Mouse (Mus musculus): ENCODE data around the gene Plekhs1. TPM values are rescaled to one million over a fixed set of nuclear protein-coding genes. Genes with fewer than 3 reads are reported as not detected.

Gene Plekhs1
- total RNA-seq (2017) = not detected in 3 replicates

DNA sequence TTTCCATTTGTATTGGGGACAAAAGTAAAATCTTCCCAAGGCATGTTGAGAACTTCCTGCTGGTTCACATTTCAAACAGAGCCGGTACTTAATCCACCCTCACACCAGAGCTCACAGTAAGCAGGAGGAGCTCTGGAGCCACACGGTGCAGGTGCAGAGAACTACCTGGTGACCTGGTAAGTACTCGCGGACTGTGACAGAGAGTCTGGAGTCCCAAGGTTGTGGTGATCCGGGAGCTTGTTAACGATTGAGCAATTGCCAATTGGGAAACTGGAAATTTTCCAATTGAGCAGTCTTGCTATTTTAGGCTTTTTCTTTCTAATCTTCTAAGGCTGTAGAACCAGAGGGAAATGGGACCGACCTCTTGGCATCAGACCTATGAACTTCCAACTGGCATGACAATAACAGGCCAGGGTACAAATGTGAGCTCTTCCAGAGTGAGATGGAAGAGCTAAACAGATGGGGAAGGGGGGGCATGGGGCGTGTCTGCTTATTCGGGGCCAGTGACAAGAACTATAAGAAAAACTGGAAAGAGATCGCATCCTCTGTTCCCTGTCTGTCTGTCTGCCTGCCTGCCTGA, at the start of gene Plekhs1:
TSS of gene Plekhs1 (plus strand) at position 119 of the 580 bp plus-strand sequence.
- no peak for ATAC-seq (replicated peaks; ENCODE audit: insufficient number of reproducible peaks, low FRiP score, low TSS enrichment, poor library complexity, severe bottlenecking)

DNA sequence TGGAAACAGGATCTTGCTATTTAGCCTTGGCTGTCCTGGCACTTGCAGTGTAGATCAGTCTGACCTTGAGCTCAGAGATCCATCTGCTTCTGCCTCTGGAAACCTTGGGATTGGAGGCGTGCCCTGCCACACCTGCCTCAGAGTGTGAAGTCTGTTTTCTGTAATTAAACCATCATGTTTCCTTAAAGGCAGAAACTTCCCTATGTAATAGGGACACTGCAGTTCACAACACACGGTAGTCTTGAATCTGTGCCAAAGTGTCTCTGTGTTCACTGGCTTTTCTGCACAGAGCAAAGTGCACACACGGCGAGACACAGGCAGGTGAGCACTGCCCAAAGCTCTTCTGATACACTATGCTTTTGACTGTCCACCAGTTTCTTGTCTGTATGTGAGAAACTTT, 43.0 kb upstream of the Plekhs1 start:
- no peak for ATAC-seq (replicated peaks; ENCODE audit: insufficient number of reproducible peaks, low FRiP score, low TSS enrichment, poor library complexity, severe bottlenecking)

DNA sequence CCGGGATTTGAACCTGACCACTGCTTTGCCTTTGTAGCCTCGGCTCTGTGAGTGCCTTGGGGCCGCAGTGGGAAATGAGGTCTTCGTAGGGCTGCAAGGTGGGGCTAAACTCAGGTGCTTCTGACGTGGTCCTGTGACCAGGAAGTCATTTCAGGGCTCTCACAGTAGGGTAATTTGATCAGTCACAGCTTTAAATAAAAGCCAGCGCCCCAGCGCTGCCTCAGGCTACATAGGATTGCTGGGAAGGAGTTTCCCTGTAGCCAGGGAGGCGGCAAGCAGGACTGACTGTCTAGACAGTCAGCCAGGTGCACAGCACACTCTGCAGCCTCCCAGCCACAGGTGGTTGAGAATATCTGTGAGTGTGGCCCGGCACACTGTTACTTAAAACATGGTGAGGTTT, 42.0 kb upstream of the Plekhs1 start:
- no peak for ATAC-seq (replicated peaks; ENCODE audit: insufficient number of reproducible peaks, low FRiP score, low TSS enrichment, poor library complexity, severe bottlenecking)

DNA sequence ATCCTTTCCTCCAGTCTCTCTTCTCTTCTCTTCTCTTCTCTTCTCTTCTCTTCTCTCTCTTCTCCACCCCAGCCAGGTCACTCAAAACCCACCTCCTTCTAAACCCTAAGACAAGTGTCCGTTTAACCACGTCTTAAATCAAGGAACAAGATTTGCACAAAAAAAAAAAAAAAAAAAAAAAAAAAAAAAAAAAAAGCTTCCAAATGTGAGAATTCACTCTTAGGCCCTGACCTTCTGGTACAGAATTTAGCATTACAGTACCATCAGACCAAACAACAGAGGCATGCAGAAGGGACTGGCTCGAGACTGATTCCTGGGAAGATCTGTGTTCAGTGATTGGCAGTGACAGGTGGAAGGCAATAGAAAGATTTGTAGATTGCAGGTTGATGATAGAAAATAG, 41.1 kb upstream of the Plekhs1 start:
- ATAC-seq (replicated peaks; ENCODE audit: insufficient number of reproducible peaks, low FRiP score, low TSS enrichment, poor library complexity, severe bottlenecking) = no peak

DNA sequence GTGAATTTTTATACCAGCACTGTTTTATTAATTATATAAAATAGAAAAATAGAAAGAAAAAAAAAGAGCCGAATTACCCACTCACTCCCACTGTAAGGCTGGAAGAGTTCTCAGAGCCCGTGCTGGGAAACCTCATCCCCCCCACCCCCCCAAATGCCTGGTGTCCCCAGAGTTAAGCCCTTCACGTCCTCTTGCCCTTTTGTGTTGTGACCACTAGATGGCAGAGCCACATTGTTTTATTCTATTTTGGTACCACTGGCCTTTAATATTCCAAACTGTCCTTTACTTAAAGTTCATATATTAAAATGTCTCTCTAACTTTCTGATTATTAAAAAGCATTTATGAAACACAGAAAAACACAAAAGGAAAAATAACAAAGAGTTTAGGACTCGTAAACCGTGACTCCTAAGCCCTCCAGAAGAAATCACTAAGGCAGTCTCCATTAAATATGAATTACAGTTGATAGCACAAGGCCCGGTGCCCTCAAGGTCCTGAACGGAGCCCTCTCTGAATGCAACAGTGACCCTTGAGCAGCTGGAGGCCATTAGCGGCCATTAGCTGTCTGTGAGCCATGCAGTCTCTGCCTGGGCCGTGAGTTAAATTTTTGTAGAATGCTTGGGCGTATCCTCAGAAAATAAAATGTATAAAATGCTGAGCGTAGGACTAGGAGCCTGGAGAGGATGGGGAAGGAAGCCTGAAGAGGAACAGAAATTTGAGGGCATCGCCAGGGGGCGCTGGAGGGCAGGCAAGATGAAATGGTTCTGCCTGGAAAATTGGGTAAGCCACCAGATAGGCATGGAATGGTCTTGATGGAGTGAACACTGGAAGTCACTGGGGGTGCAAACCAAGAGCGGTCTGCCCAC, 38.7 kb upstream of the Plekhs1 start:
- 0 out of 2 replicates have a peak, but pooled peaks have one; percentile 60 for ATAC-seq (replicated peaks; ENCODE audit: insufficient number of reproducible peaks, low FRiP score, low TSS enrichment, poor library complexity, severe bottlenecking)

DNA sequence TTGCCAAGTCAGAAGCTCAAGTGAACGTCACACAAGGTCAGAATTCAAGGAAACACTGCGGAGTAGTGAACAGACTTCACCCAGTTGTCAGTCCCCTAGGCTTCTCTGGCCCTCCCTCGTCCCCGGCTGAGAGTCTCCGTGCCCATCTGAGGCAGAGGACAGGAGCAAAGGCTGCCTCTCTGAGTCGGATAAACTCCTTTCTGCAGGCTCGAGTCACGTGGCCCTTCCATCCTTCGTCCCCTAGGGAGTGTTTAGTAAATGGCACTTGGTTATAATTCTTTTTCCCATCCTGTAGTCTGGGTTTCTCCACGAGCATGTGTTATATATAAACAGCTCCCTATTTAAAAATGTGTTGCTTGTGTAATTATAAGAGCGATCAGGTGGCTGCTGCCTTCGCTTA, 38.1 kb upstream of the Plekhs1 start:
- no peak for ATAC-seq (replicated peaks; ENCODE audit: insufficient number of reproducible peaks, low FRiP score, low TSS enrichment, poor library complexity, severe bottlenecking)

DNA sequence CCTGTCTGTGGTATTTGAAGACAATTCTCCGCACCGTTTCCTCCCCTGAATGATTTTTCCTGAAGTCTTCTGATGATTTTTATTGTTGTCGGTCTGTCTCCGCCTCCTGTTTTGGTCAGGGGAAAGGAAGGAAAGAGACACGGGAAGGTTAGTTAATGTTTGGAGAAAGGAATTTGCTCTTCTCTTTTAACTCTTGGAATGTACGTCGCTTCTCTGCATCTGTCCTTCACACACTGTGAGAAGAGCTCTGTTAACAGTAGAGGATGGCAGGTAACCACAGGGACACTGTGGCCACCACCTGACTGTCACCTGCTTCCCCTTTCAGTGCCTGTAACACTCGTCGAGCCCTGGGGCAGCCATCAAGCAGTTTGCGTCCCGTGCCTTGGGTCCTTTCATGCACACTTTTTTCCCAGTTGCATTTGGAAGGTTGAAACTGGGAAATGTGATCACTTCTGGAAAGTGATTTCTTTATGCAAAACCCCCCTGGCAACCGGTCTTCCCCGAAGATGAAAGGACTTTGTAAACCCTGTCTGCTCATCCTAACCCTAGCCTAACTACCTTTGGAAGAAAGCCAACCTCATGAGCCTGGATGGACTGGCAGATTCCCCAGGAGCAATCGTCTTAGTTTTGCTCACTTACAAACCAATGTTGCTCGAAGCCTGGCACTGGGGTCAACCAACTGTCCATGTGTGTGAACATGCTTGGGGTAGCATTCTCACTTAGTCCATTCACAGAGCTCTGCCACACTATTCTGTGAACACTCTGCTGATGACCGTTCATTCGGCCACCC, 36.6 kb upstream of the Plekhs1 start:
- no peak for ATAC-seq (replicated peaks; ENCODE audit: insufficient number of reproducible peaks, low FRiP score, low TSS enrichment, poor library complexity, severe bottlenecking)

DNA sequence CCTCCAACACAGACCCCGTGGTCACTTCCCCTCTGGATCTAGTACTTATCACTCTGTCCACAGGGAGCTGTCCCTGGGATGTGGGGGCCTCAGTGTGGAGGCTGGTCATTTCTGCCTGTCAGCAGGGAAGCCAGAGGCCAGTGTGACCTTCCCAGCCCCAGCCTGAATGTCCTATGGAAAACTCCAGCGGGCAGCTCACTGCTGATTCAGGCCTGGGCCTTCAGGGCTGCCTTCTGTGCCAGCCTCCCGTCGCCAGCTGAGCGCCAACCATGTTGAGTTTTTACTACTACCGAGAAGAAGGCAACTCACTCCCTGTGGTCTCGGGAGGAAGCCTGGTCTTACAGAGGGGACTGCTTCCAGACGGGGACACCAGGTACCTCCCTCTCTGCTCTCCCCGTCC, 35.9 kb upstream of the Plekhs1 start:
- ATAC-seq (replicated peaks; ENCODE audit: insufficient number of reproducible peaks, low FRiP score, low TSS enrichment, poor library complexity, severe bottlenecking) = no peak

DNA sequence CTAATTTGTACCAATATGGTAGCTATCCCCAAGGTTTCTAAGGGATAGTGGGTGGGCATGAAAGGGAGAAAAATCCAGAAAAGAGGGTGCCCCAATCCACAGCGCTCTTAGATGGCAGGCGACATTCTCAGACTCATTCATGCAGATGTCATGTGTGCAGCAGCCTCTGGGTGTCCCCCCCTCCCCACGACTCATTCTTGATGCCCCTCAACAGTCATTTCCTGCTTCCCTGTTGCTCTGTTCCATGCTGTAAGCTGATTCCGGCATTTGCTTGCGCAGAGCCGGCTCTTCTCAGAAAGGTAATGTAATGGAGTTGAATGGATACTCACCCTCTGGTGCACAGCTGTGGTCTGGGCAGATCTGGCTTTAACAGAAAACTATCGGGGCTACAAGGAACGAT, 31.1 kb upstream of the Plekhs1 start:
- ATAC-seq (replicated peaks; ENCODE audit: insufficient number of reproducible peaks, low FRiP score, low TSS enrichment, poor library complexity, severe bottlenecking) = no peak

DNA sequence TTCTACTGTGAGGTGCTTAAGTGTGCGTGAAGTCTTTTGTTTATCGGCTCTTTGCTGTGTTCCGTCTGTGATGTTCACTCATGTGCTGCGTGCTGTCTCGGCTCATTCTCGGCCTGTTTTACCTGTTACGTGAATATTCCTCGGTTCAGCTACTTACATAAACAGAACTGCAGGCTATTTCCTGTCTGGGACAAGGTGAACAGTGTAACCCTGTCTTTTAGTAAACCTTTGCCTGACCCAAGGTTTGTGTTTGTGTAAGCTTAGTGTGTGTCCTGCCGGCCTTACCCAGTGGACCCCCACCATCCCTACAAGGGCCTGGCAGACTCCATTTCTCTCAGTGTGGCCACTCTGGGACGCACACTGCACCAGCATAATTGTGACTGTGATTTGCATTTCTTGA, 28.7 kb upstream of the Plekhs1 start:
- no peak for ATAC-seq (replicated peaks; ENCODE audit: insufficient number of reproducible peaks, low FRiP score, low TSS enrichment, poor library complexity, severe bottlenecking)

DNA sequence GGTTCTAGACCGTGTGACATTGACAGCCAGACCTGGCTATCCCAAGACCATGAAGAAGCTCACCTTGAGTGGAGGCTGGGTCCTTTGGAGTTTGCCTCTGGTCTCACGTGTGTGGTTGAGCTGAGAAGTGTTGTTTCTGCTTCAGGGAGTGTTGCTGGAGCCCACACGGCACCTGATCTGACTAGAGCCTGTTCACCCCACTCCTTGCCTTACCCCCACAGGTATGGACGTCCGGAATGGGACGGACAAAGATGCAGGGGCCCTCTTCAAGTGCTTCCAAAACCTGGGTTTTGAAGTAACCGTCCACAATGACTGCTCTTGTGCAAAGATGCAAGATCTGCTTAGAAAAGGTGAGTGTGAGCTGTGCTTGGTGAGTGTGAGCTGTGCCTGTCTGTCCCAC, 27.9 kb upstream of the Plekhs1 start:
- no peak for ATAC-seq (replicated peaks; ENCODE audit: insufficient number of reproducible peaks, low FRiP score, low TSS enrichment, poor library complexity, severe bottlenecking)

DNA sequence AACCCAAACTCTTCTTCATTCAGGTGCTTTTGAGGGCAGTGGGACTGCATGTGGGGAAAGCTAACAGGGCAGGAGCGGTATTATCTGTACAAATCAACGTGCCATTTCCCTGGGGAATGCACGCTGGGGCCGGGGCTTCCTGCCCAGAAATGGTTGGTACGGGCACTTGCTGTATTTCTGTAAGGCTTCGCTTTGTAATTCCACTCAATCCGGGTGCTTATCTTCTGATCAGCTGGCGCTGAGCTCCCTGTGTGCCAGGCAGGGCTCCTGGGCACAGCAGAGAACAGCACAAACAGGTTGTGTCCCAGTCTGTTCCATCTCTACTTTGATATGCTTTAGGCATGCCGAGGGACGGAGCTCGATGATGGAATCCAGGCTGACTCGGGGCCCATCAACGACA, 25.1 kb upstream of the Plekhs1 start:
- ATAC-seq (replicated peaks; ENCODE audit: insufficient number of reproducible peaks, low FRiP score, low TSS enrichment, poor library complexity, severe bottlenecking) = no peak

DNA sequence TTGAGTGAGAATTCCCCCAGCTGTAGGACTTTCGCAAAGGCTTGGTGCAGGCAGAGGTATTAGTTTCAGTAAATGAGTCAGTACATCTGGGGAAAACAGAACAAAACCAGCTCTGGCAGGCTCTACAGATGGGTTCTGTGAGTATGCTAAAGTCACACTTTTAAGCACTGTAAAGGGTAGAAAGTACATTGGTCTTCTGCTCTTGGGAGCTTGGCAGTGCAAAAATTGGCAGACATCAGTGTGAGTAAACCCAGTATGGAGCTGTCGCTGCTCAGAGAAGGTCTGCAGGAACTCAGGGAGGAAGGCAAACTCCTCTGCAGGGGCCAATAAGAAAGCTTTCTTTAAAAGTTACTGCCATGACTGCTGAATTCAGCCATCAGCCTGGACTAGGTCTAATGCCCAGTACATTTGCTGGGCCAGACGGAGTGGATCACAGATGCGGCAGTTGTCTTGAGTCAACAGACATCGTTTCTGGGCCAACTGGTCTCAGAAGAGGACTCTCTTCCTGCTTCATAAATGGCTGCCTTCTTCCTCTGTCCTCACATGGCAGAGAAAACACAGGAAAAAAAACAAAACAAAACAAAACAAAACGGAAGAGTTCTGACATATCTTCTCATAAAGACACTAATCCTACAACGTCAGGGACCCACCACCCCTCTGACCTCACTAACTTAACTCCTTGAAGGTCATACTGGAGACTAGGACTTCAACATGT, 22.9 kb upstream of the Plekhs1 start:
- ATAC-seq (replicated peaks; ENCODE audit: insufficient number of reproducible peaks, low FRiP score, low TSS enrichment, poor library complexity, severe bottlenecking) = no peak

DNA sequence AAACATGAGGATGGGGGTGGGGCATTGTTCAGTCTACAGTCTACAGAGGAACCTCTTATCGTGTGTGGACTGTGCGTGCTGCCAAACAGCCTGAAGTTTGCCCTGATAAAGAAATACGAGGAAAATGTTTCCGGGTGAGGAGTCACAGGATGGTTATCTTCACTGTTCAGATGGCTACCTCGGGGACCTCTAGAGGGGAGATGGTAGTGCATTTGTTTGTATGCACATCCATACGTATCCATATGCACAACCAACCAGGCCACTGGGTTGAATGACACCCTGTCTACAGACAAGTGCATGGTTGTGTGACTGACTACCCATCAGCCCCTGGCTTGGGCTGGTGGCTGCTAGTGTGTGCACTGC, 22.4 kb upstream of the Plekhs1 start:
- no peak for ATAC-seq (replicated peaks; ENCODE audit: insufficient number of reproducible peaks, low FRiP score, low TSS enrichment, poor library complexity, severe bottlenecking)

DNA sequence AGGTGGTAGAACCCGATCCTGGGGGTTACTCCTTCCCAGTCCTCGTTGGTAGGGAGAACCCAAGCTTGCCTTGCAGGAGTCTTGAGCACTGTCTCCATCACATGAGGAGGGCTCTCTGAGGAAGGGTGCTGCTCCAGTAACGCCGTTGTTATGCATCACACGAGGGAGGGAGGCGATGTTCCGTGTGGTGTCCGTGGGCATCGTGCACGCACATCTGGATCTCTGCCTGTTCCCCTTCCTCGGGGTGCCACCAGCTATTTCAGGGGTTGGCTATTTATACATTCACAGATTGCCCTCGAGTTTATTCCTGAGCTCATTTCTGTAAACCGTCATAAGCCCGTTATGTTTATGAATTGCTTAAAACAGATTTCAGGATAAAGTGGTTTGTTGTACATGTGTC, 18.0 kb upstream of the Plekhs1 start:
- ATAC-seq (replicated peaks; ENCODE audit: insufficient number of reproducible peaks, low FRiP score, low TSS enrichment, poor library complexity, severe bottlenecking) = no peak

DNA sequence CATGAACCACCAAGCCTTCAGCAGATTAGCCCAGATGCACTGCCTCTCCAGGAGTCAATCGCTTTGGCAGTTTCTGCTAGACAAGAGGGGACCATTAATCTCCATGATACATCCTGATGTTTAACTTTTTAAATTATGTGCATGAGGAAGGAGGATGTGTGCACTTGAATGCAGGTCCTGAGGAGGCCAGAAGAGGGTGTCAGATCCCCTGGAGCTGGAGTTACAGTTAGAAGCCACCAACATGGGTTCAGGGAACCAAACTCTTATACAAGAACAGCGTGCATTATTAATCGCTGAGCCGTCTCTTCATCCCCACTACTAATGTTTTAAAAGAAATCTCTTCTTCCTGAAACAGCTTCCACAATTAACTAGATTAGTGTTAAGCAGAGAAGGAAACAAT, 12.7 kb upstream of the Plekhs1 start:
- ATAC-seq (replicated peaks; ENCODE audit: insufficient number of reproducible peaks, low FRiP score, low TSS enrichment, poor library complexity, severe bottlenecking) = no peak

DNA sequence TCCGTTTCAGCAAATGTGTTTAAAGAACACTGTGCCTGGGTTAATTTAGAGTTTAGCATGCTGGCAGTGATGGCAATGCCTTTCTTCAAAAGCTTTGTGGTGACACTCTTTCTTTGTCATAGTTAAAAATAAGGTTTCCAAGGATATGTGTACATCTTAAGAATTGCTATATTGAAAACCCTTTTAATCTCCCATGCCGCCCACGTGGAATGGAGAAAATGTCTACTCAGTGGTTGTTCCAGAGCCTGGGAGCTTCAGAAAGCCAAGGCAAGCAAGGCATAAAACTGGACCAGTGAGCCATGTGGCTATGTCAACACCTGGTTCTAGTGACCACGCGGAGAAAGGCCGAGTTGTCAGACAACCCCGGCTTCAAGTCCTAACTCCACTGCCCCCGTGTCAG, 11.9 kb upstream of the Plekhs1 start:
- no peak for ATAC-seq (replicated peaks; ENCODE audit: insufficient number of reproducible peaks, low FRiP score, low TSS enrichment, poor library complexity, severe bottlenecking)

DNA sequence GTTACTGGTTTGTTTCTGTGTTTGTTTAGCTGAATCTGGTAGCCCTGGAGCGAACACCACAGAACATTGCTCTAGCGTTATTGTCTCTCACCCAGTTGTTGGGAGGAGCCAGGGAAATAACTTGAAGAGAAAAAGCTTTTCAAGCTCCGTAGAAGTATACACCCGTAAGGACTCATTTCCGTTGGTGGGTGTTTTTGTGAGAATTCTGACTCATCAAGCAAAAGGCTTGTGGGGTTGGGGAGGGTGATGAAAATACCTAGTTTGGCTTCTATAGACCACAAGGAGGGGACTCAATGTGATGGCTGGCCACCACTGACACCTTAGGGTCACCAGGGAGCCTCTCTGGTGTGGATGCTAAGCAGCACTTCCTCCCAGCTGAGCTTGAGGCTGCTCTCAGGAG, 10.5 kb upstream of the Plekhs1 start:
- no peak for ATAC-seq (replicated peaks; ENCODE audit: insufficient number of reproducible peaks, low FRiP score, low TSS enrichment, poor library complexity, severe bottlenecking)

DNA sequence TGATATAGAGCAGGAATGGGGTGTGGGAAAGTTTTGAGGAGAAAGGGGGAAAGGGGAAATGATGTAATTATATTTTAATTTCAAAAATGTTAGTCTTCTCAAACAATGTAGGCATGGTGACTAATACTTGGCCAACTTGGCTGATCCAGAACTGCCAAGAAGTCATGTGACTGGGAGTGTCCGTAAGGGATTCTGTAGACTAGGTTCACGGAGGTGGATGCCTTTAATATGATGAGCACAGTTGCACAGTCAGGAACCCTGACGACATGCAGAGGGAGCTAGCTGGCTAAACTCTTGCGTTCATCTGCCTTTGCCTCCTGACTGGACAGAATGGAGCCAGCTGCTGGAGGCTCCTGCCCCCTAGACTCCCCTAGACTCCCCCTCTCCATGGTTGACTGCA, 9.6 kb upstream of the Plekhs1 start:
- ATAC-seq (replicated peaks; ENCODE audit: insufficient number of reproducible peaks, low FRiP score, low TSS enrichment, poor library complexity, severe bottlenecking) = no peak

Measured in monocyte, adult 5-6 weeks (primary cell).